In the genomic region with DNA sequence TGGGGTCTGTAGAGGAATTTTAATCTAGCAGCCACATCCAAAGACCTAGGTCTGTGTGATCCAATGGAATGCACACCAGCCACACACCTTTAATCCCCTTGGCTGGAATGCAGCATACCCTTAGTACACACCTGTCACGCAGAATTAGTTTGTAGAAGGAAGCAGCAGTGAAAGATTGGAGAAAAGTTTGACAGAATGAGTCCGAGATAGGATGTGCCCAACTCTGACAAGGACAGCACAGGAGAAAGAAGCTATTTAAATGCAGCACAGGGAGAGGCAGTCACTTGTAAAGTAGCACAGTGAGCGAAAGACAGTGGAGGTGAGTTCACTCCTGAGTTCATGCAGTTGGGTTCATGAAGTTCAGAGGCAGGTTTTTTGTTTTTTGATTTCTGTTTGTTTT, we compare ENCODE assay signal across 32 mouse cellular contexts.
"Had no signal": no experiment of that assay in that cellular context is flagged by ENCODE, and none has a peak within 500 bp of the region (broad histone marks: within the 10 kb centered on the region; RNA-seq: fewer than 3 reads in every experiment).

No protein-coding gene starts in this region.

- H3K9ac ChIP-seq: limb, embryonic 12.5 days; limb, embryonic 13.5 days; limb, embryonic 15.5 days; liver, embryonic 12.5 days; liver, embryonic 13.5 days; liver, embryonic 14.5 days; liver, embryonic 15.5 days; liver, postnatal 0 days; lung, embryonic 14.5 days; lung, embryonic 15.5 days; midbrain, embryonic 12.5 days; midbrain, embryonic 13.5 days; midbrain, embryonic 15.5 days; neural tube, embryonic 12.5 days had no signal

- H3K9me3 ChIP-seq: limb, embryonic 10.5 days; limb, embryonic 15.5 days; liver, embryonic 12.5 days; liver, embryonic 13.5 days; liver, embryonic 15.5 days; lung, embryonic 15.5 days; midbrain, embryonic 13.5 days; midbrain, embryonic 15.5 days; neural tube, embryonic 12.5 days had no signal

- ATAC-seq: liver, embryonic 12.5 days; liver, postnatal 0 days; lung, postnatal 0 days; midbrain, embryonic 13.5 days; midbrain, embryonic 15.5 days; midbrain, embryonic 16.5 days had no signal

- H3K27ac ChIP-seq: limb, embryonic 10.5 days; limb, embryonic 12.5 days; limb, embryonic 13.5 days; limb, embryonic 15.5 days; liver, embryonic 12.5 days; liver, embryonic 13.5 days; liver, embryonic 14.5 days; liver, embryonic 15.5 days; lung, embryonic 15.5 days; macrophage; midbrain, embryonic 10.5 days; midbrain, embryonic 12.5 days; midbrain, embryonic 13.5 days; midbrain, embryonic 15.5 days; neural tube, embryonic 12.5 days had no signal

- H3K36me3 ChIP-seq: lung, embryonic 15.5 days had no signal

- H3K4me3 ChIP-seq: limb, embryonic 10.5 days; limb, embryonic 12.5 days; limb, embryonic 13.5 days; limb, embryonic 15.5 days; liver, embryonic 12.5 days; liver, embryonic 13.5 days; liver, embryonic 15.5 days; lung, embryonic 15.5 days; megakaryocyte, embryonic 14.5 days; midbrain, embryonic 10.5 days; midbrain, embryonic 12.5 days; midbrain, embryonic 13.5 days; midbrain, embryonic 15.5 days; myocyte; neural tube, embryonic 12.5 days had no signal

- DNase-seq: left cerebral cortex, postnatal 4 days; liver; liver, embryonic 13.5 days; liver, postnatal 0 days; lung, adult 18-20 months; lung, adult 2 months; lung, embryonic 14.5 days; lung, postnatal 10 days; lung, postnatal 14 days; lung, postnatal 36 days; lung, postnatal 4 days; midbrain, embryonic 14.5 days had no signal

- H3K4me1 ChIP-seq: limb, embryonic 12.5 days; lung, embryonic 15.5 days had no signal

- H3K4me2 ChIP-seq: limb, embryonic 12.5 days; limb, embryonic 13.5 days; limb, embryonic 15.5 days; liver, embryonic 11.5 days; liver, embryonic 12.5 days; liver, embryonic 13.5 days; liver, embryonic 15.5 days; lung, embryonic 14.5 days; lung, embryonic 15.5 days; midbrain, embryonic 11.5 days; midbrain, embryonic 12.5 days; midbrain, embryonic 13.5 days; midbrain, embryonic 15.5 days; neural tube, embryonic 12.5 days had no signal

- H3K27me3 ChIP-seq: limb, embryonic 12.5 days; limb, embryonic 13.5 days; limb, embryonic 15.5 days; liver, embryonic 12.5 days; liver, embryonic 13.5 days; liver, embryonic 15.5 days; lung, embryonic 15.5 days; megakaryocyte, embryonic 14.5 days; midbrain, embryonic 12.5 days; midbrain, embryonic 13.5 days; midbrain, embryonic 15.5 days; neural tube, embryonic 12.5 days had no signal
